Mouse (Mus musculus) inflammation-experienced regulatory T-cells (primary cell): ENCODE measurements around the gene Krt87. TPM values are rescaled to one million over a fixed set of nuclear protein-coding genes. Genes with fewer than 3 reads are reported as not detected.

Experiments used
- polyA plus RNA-seq, 2 experiments: library from polyadenylated mRNA; unstranded; fragments of 100-300 nt; shearing (Covaris generic); gene quantifications; one replicate each; pipeline ENCODE4 v1.2.1; 2017

Gene Krt87
- polyA plus RNA-seq: under 1 TPM in 1 of 2 experiments, not detected in 1; 0.23 TPM

DNA sequence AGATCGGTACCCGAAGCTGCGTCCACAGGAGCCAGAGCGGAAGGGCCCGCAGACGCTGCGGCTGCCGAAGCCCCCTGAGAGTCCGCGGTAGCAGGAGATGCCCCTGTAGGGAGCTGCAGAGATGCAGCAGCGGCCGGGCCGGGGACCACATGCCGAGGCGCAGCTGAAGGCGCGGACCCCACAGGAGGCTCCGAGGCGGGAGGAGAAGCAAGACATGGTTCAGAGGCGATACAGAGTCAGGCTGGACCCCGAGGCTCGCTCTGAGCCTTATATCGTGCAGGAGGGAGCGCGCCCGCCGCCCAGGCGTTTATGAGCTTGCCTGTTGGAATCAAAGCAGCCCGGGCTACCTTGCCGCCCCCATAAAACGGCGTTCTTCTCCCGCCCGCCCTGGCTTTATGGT, at the start of gene Krt87:
Gene Krt87 (minus strand): TSS at position 250 of the 400 bp plus-strand sequence.

DNA sequence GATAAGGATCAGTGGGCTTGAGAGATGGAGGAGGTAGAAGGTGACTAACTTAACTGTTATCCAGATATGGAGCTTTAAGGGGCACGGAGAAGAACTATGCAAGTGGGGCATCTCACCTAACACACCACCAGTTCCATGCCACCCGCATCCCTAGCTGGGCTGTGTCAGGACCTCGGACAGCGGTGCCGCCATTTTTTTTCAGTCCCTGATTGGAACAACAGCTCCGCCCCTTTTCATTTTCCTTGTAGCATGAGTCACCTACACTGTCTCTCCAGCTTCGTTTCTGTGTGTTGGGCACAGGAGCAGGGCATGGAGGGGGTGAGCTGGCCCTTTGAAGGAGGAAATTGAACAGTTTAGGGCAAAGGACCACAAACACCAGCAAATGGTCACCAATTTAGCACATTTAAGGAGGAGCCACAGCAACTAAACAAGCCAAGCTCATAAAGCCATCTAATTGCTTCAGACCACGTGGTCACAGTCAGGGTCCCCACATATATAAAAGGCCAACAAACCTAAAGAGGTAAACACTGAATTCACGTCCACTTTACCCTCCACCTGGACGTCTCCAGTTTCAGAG, 34.4 kb upstream of the Krt87 start, which contains the start of gene Krt86:
Gene Krt86 (plus strand): TSS at position 527 of the 577 bp plus-strand sequence.

GRCm38 (mm10) chr15:101463651-101464050, 25.0 kb upstream of the Krt87 start, which contains the start of gene Krt81:
Krt81 (minus strand) TSS chr15:101463751.

GRCm38 (mm10) chr15:101447444-101447843, 8.8 kb upstream of the Krt87 start, which contains the start of gene Krt88:
Krt88 (plus strand) TSS chr15:101447744.

DNA sequence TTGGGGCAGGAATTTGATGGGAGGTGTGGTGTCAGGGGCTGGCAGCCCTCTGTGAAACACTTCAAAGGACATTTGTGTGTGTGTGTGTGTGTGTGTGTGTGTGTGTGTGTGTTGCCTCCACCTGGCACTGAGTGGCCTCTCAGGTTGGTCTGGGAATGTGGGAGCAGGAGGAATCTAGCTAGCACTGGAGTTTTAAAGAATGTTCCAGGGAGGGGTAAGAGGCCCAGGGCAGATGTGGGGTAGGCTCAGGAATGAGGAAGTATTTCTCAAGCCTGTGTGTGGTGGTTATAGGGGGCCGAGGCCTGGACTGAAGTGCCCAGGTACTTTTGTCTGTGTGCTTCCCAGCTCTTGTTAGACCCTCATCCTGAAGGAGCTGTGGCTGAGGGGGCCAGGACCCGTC, 27.8 kb downstream of the Krt87 start, which contains the start of gene Krt7:
Gene Krt7 (plus strand): TSS at position 269 of the 400 bp plus-strand sequence.

Other genes starting within 250 kb of the Krt87 start
- gene Grasp, start 214.6 kb downstream of the Krt87 start, polyA plus RNA-seq: 10 to 100 TPM in 1 of 2 experiments, 1 to 10 TPM in 1; 5.2 to 18.9 TPM
- 100 to 1,000 TPM in 1 of 2 experiments, 10 to 100 TPM in 1; 34.6 to 106 TPM for gene Nr4a1, start 184.5 kb downstream of the Krt87 start, polyA plus RNA-seq
- gene Atg101, start 154.5 kb downstream of the Krt87 start, polyA plus RNA-seq: 10 to 100 TPM; 58.8 to 63.1 TPM
- under 1 TPM in 1 of 2 experiments, not detected in 1; 0.55 TPM for gene 6030408B16Rik, start 145.6 kb downstream of the Krt87 start, polyA plus RNA-seq
- gene Krt80, start 68.6 kb downstream of the Krt87 start, polyA plus RNA-seq: 1 to 10 TPM in 1 of 2 experiments, not detected in 1; 4.4 TPM
- under 1 TPM; 0.11 to 0.12 TPM for gene Krt7, start 27.8 kb downstream of the Krt87 start, polyA plus RNA-seq
- not detected for gene Krt88, start 8.9 kb upstream of the Krt87 start, polyA plus RNA-seq
- not detected for gene Krt81, start 24.9 kb upstream of the Krt87 start, polyA plus RNA-seq
- under 1 TPM in 1 of 2 experiments, not detected in 1; 0.11 TPM for gene Krt86, start 34.7 kb upstream of the Krt87 start, polyA plus RNA-seq
- gene Krt83, start 52.7 kb upstream of the Krt87 start, polyA plus RNA-seq: 1 to 10 TPM; 1.4 to 3.3 TPM
- gene Gm49425, start 78.5 kb upstream of the Krt87 start, polyA plus RNA-seq: not detected
- gene Krt84, start 94.0 kb upstream of the Krt87 start, polyA plus RNA-seq: 1 to 10 TPM in 1 of 2 experiments, under 1 TPM in 1; 0.10 to 1.6 TPM
- not detected for gene Krt82, start 111.9 kb upstream of the Krt87 start, polyA plus RNA-seq
- gene Krt90, start 124.1 kb upstream of the Krt87 start, polyA plus RNA-seq: under 1 TPM in 1 of 2 experiments, not detected in 1; 0.15 TPM
- gene Krt75, start 135.1 kb upstream of the Krt87 start, polyA plus RNA-seq: 1 to 10 TPM in 1 of 2 experiments, under 1 TPM in 1; 0.14 to 1.3 TPM
- gene Gm5414, start 189.4 kb upstream of the Krt87 start, polyA plus RNA-seq: under 1 TPM in 1 of 2 experiments, not detected in 1; 0.10 TPM
- not detected for gene Gm5478, start 208.6 kb upstream of the Krt87 start, polyA plus RNA-seq
- gene Krt6b, start 241.5 kb upstream of the Krt87 start, polyA plus RNA-seq: not detected